Mouse (Mus musculus) MEL (cell line): ENCODE results near the gene Doc2b. TPM values are rescaled to one million over a fixed set of nuclear protein-coding genes. Genes with fewer than 3 reads are reported as not detected.

Source experiments
- DNase-seq: peaks from one replicate; pipeline ENCODE4 v3.0.0; 2011; ENCODE audit warnings: low read depth, low spot score
- H3K27ac ChIP-seq: 2 replicates; pipeline ENCODE4 v1.5.1; 2012; ENCODE audit warnings: low read depth, mild to moderate bottlenecking, control low read depth, low read length, moderate library complexity; ENCODE audit not compliant: control insufficient read depth
- H3K27me3 ChIP-seq, 2 experiments: fragments of 150-350 bp in 1 of 2; sonication (generic) in 1 of 2; 2 replicates each; pipeline ENCODE4 v1.6.1; 2012; ENCODE audit warnings: low read length in 2 of 2, mild to moderate bottlenecking in 2 of 2, improper control_type of control experiment in 1 of 2, moderate library complexity in 1 of 2; ENCODE audit not compliant: insufficient read depth in 2 of 2, control insufficient read depth in 1 of 2
- H3K36me3 ChIP-seq, 2 experiments: 2 replicates each; pipeline ENCODE4 v1.6.1; 2012 to 2014; ENCODE audit warnings: low read length in 2 of 2, improper control_type of control experiment in 1 of 2, inconsistent platforms in 1 of 2, mild to moderate bottlenecking in 1 of 2; ENCODE audit not compliant: insufficient read depth in 2 of 2, control insufficient read depth in 1 of 2
- H3K4me1 ChIP-seq, 2 experiments: fragments of 150-350 bp in 1 of 2; sonication (generic) in 1 of 2; 2 replicates each; pipeline ENCODE4 v1.6.1; 2012; ENCODE audit warnings: low read length in 2 of 2, improper control_type of control experiment in 1 of 2, mild to moderate bottlenecking in 1 of 2; ENCODE audit not compliant: insufficient read depth in 2 of 2, control insufficient read depth in 1 of 2
- H3K4me3 ChIP-seq, 2 experiments: fragments of 150-350 bp in 1 of 2; sonication (generic) in 1 of 2; 2 replicates each; pipeline ENCODE4 v1.5.1; 2012; ENCODE audit warnings: low read depth in 2 of 2, low read length in 2 of 2, mild to moderate bottlenecking in 2 of 2, moderate library complexity in 2 of 2, control low read depth in 1 of 2, improper control_type of control experiment in 1 of 2; ENCODE audit not compliant: control insufficient read depth in 1 of 2, insufficient read depth in 1 of 2
- H3K79me2 ChIP-seq: 2 replicates; pipeline ENCODE4 v1.6.1; 2012; ENCODE audit warnings: mild to moderate bottlenecking, low read length, moderate library complexity; ENCODE audit not compliant: control insufficient read depth, poor library complexity, insufficient read depth
- H3K9ac ChIP-seq: 2 replicates; pipeline ENCODE4 v1.6.1; 2012; ENCODE audit warnings: low read depth, mild to moderate bottlenecking, control low read depth, low read length, moderate library complexity; ENCODE audit not compliant: control insufficient read depth, poor library complexity, severe bottlenecking
- H3K9me3 ChIP-seq: fragments of 150-350 bp; sonication (generic); replicated peaks from 2 replicates; pipeline ENCODE4 v1.6.1; 2012; ENCODE audit warnings: mild to moderate bottlenecking, low read length, improper control_type of control experiment, moderate library complexity; ENCODE audit not compliant: insufficient read depth
- CTCF ChIP-seq, 3 experiments: IDR thresholded peaks in 2 of 3; conservative IDR thresholded peaks in 1 of 3; 2 replicates each; pipeline ENCODE4 v1.5.1; 2011 to 2012; ENCODE audit warnings: low read length in 3 of 3, low read depth in 2 of 3, mild to moderate bottlenecking in 2 of 3, improper control_type of control experiment in 1 of 3, inconsistent platforms in 1 of 3, mixed read lengths in 1 of 3, moderate library complexity in 1 of 3; ENCODE audit not compliant: control insufficient read depth in 1 of 3, insufficient read depth in 1 of 3, poor library complexity in 1 of 3, severe bottlenecking in 1 of 3
- E2F4 ChIP-seq: IDR thresholded peaks from 2 replicates; pipeline ENCODE4 v1.6.1; 2011; ENCODE audit warnings: low read depth, low read length, improper control_type of control experiment, borderline replicate concordance
- EP300 ChIP-seq, 2 experiments: IDR thresholded peaks; 2 replicates each; pipeline ENCODE4 v1.6.1; 2011; ENCODE audit warnings: improper control_type of control experiment in 2 of 2, low read length in 2 of 2, low read depth in 1 of 2, mild to moderate bottlenecking in 1 of 2
- GATA1 ChIP-seq: IDR thresholded peaks from 2 replicates; pipeline ENCODE4 v1.6.1; 2011; ENCODE audit warnings: low read depth, low read length, improper control_type of control experiment
- HCFC1 ChIP-seq: IDR thresholded peaks from 2 replicates; pipeline ENCODE4 v1.6.1; 2012; ENCODE audit warnings: low read depth, mild to moderate bottlenecking, inconsistent platforms, low read length, improper control_type of control experiment, moderate library complexity
- JUND ChIP-seq: IDR thresholded peaks from 2 replicates; pipeline ENCODE4 v1.6.1; 2011; ENCODE audit warnings: low read depth, mild to moderate bottlenecking, improper control_type of control experiment, low read length
- MAFK ChIP-seq: IDR thresholded peaks from 2 replicates; pipeline ENCODE4 v1.6.1; 2011; ENCODE audit warnings: low read depth, mild to moderate bottlenecking, low read length, improper control_type of control experiment, borderline replicate concordance
- MYB ChIP-seq: IDR thresholded peaks from 2 replicates; pipeline ENCODE4 v1.6.1; 2011; ENCODE audit warnings: mild to moderate bottlenecking, low read depth, low read length, improper control_type of control experiment
- NELFE ChIP-seq: IDR thresholded peaks from 2 replicates; pipeline ENCODE4 v1.6.1; 2011; ENCODE audit warnings: low read depth, low read length, improper control_type of control experiment
- POLR2AphosphoS5 ChIP-seq: IDR thresholded peaks from 2 replicates; pipeline ENCODE4 v1.6.1; 2012; ENCODE audit warnings: low read depth, borderline replicate concordance, mild to moderate bottlenecking, inconsistent platforms, low read length, moderate library complexity, mixed read lengths
- RAD21 ChIP-seq: IDR thresholded peaks from 2 replicates; pipeline ENCODE4 v1.6.1; 2011; ENCODE audit warnings: mild to moderate bottlenecking, low read depth, low read length, improper control_type of control experiment
- SIN3A ChIP-seq: IDR thresholded peaks from 2 replicates; pipeline ENCODE4 v1.6.1; 2012; ENCODE audit warnings: low read length, improper control_type of control experiment, inconsistent platforms
- SMC3 ChIP-seq: IDR thresholded peaks from 2 replicates; pipeline ENCODE4 v1.6.1; 2011; ENCODE audit warnings: low read depth, low read length, improper control_type of control experiment
- TBP ChIP-seq: IDR thresholded peaks from 2 replicates; pipeline ENCODE4 v1.8.0; 2011; ENCODE audit warnings: low read depth, low read length, improper control_type of control experiment
- UBTF ChIP-seq: IDR thresholded peaks from 2 replicates; pipeline ENCODE4 v1.6.1; 2012; ENCODE audit warnings: low read depth, mild to moderate bottlenecking, inconsistent platforms, low read length, improper control_type of control experiment, moderate library complexity, borderline replicate concordance; ENCODE audit not compliant: insufficient read depth
- USF2 ChIP-seq, 2 experiments: IDR thresholded peaks; 2 replicates each; pipeline ENCODE4 v1.6.1; 2011 to 2012; ENCODE audit warnings: improper control_type of control experiment in 2 of 2, low read length in 2 of 2, borderline replicate concordance in 1 of 2, inconsistent platforms in 1 of 2, low read depth in 1 of 2, mild to moderate bottlenecking in 1 of 2; ENCODE audit not compliant: insufficient read depth in 1 of 2
- ZC3H11A ChIP-seq: IDR thresholded peaks from 2 replicates; pipeline ENCODE4 v1.6.1; 2012; ENCODE audit warnings: low read depth, mild to moderate bottlenecking, inconsistent platforms, low read length, improper control_type of control experiment
- ZKSCAN1 ChIP-seq: IDR thresholded peaks from 2 replicates; pipeline ENCODE4 v1.6.1; 2012; ENCODE audit warnings: low read depth, mild to moderate bottlenecking, inconsistent platforms, low read length, improper control_type of control experiment, moderate library complexity
- ZNF384 ChIP-seq: IDR thresholded peaks from 2 replicates; pipeline ENCODE4 v1.6.1; 2012; ENCODE audit warnings: low read depth, mild to moderate bottlenecking, inconsistent platforms, low read length, improper control_type of control experiment
- polyA plus RNA-seq, 2 experiments: library from polyadenylated mRNA; stranded (reverse) in 1 of 2; unstranded in 1 of 2; fragments of >175 nt in 1 of 2; fragments of >200 nt in 1 of 2; gene quantifications; 2 replicates each; pipeline versions ENCODE4 v1.2.1 to v1.2.4; 2012; ENCODE audit warnings: low replicate concordance in 2 of 2, low read depth in 1 of 2; ENCODE audit not compliant: insufficient read length in 2 of 2, insufficient read depth in 1 of 2, missing spikeins in 1 of 2
- total RNA-seq: library from RNA; depleted of rRNA; stranded (reverse); fragments of 300-350 nt; gene quantifications from 2 replicates; pipeline ENCODE4 v1.2.3, GENCODE M21; 2012

Gene Doc2b
- total and polyA plus RNA-seq, 3 experiments, result not detected

DNA sequence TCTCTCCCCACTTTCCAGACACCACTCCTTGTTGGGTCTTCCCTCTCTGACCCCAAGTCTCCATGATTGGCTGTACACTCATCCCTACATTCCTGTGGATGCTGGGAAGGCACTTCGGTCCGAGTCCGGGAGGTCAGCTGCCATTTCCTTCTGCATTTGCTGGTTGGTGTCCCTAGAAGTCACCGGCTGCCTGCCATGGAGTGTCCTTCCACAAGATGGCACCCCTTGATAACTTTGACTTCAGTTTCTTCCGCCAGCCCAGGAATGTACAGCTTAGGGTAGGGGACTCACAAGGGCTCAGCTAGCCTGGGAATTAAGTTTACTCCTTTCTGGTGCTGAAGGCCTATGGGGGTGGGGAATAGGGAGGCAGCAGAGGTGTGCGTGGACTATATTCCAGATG lies 13.9 kb downstream of the Doc2b start (continued):
- TF ChIP-seq SIN3A, result 0 out of 2 replicates have a peak, but pooled peaks have one; percentile 23
- TF ChIP-seq HCFC1, result no peak
- peak; percentile 98 for TF ChIP-seq RAD21
- no peak for TF ChIP-seq POLR2AphosphoS5
- no peak for TF ChIP-seq JUND
- peak; percentile 97 for TF ChIP-seq SMC3
- no peak for TF ChIP-seq MYB
- TF ChIP-seq E2F4, result no peak
- no peak for TF ChIP-seq EP300 (IDR thresholded peaks at IDR 0.05; ENCODE audit: low read depth in 1 of 2, low read length in 2 of 2)
- TF ChIP-seq GATA1, result no peak
- TF ChIP-seq MAFK, result no peak

DNA sequence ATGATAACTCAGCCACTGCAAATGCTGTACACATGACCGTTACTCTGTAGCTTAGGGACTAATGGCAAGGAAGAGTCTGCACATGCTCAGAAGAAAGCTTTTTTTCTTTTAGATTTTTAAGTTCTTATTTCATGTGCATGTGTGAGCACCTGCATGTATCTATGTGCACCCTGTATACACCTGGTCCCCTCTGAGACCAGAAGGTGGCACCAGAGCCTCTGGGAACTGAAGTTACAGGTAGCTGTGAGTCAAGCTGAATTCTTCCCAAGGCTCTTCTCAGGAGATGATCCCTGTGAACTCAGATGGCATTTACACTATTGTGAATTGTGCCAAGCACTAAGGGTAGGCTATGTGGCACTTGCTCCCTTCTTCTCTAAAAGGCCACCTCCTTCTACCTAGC lies 19.9 kb downstream of the Doc2b start:
- Histone ChIP-seq H3K9me3 (no peaks in the 10 kb centered on the region), H3K27me3 (peaks cover 6 to 8% of the 10 kb centered on the region in 2 experiments), H3K79me2 (no peaks in the 10 kb centered on the region), H3K36me3 (no peaks in the 10 kb centered on the region), H3K27ac (no peak overlapping the region), H3K4me1 (no peaks in the 10 kb centered on the region), H3K4me3 (no peak overlapping the region), H3K9ac (no peak overlapping the region)
- peak; percentile 49 for DNase-seq
- TF ChIP-seq ZC3H11A (peak; percentile 79), SIN3A (no peak), USF2 (IDR thresholded peaks at IDR 0.05; ENCODE audit: borderline replicate concordance in 1 of 2, insufficient read depth in 1 of 2, low read depth in 1 of 2, low read length in 2 of 2) (no peak), ZKSCAN1 (no peak), MAFK (no peak), JUND (no peak), E2F4 (no peak), GATA1 (no peak), CTCF (IDR thresholded peaks at IDR 0.05 in 2 of 3, conservative IDR thresholded peaks at IDR 0.05 in 1 of 3; ENCODE audit: control insufficient read depth in 1 of 3, insufficient read depth in 1 of 3, low read depth in 2 of 3, low read length in 3 of 3, poor library complexity in 1 of 3, severe bottlenecking in 1 of 3) (peak; percentile 43 to 77 (median 71)), ZNF384 (no peak), SMC3 (peak; percentile 79), TBP (no peak), NELFE (no peak), RAD21 (peak; percentile 85), UBTF (no peak)
